Mouse (Mus musculus) limb, embryonic 14.5 days (tissue): ENCODE measurements around the gene Gabbr2. TPM values are rescaled to one million over a fixed set of nuclear protein-coding genes. Genes with fewer than 3 reads are reported as not detected.

Experiments
- ATAC-seq: fragments of 200-750 bp; cut with Nextera tagmentation; 2 replicates; pipeline ENCODE4 v1.8.0; 2017; ENCODE audit warnings: low read depth, moderate number of reproducible peaks, moderate TSS enrichment; ENCODE audit not compliant: low FRiP score
- DNase-seq: peaks from one replicate; pipeline ENCODE4 v3.0.0-alpha.2; 2015; ENCODE audit warnings: low spot score
- H3K27ac ChIP-seq: fragments of 300-500 bp; sonication (generic); replicated peaks from 2 replicates; pipeline ENCODE4 v1.5.1; 2014; ENCODE audit warnings: low read depth, mild to moderate bottlenecking, low read length, moderate library complexity, mixed read lengths
- H3K27me3 ChIP-seq: fragments of 300-500 bp; sonication (generic); 2 replicates; pipeline ENCODE4 v1.6.1; 2014; ENCODE audit warnings: low read length, mixed read lengths; ENCODE audit not compliant: control insufficient read depth, insufficient read depth
- H3K36me3 ChIP-seq: fragments of 300-500 bp; sonication (generic); 2 replicates; pipeline ENCODE4 v1.6.1; 2014; ENCODE audit warnings: mild to moderate bottlenecking, low read length, moderate library complexity, mixed read lengths; ENCODE audit not compliant: control insufficient read depth, insufficient read depth
- H3K4me1 ChIP-seq: fragments of 300-500 bp; sonication (generic); 2 replicates; pipeline ENCODE4 v1.6.1; 2014; ENCODE audit warnings: antibody characterized with exemption, low read length, mixed read lengths; ENCODE audit not compliant: control insufficient read depth, insufficient read depth
- H3K4me2 ChIP-seq: fragments of 300-500 bp; sonication (generic); replicated peaks from 2 replicates; pipeline ENCODE4 v1.6.1; 2014; ENCODE audit warnings: low read depth, mild to moderate bottlenecking, low read length, moderate library complexity; ENCODE audit not compliant: severe bottlenecking
- H3K4me3 ChIP-seq: fragments of 300-500 bp; sonication (generic); replicated peaks from 2 replicates; pipeline ENCODE4 v1.5.1; 2014; ENCODE audit warnings: low read length
- H3K9ac ChIP-seq: fragments of 300-500 bp; sonication (generic); 2 replicates; pipeline ENCODE4 v1.6.1; 2014; ENCODE audit warnings: mild to moderate bottlenecking, low read depth, low read length, moderate library complexity; ENCODE audit not compliant: severe bottlenecking
- H3K9me3 ChIP-seq: fragments of 300-500 bp; sonication (generic); 2 replicates; pipeline ENCODE4 v1.6.1; 2016; ENCODE audit warnings: low read length; ENCODE audit not compliant: control insufficient read depth
- POLR2A ChIP-seq: fragments of 200-500 bp; IDR thresholded peaks from 2 replicates; pipeline ENCODE4 v1.8.0; 2012; ENCODE audit warnings: inconsistent platforms, mild to moderate bottlenecking, moderate library complexity, borderline replicate concordance; ENCODE audit not compliant: insufficient read depth, insufficient read length; ENCODE audit errors: extremely low read depth
- WGBS: fragments of 180-500 bp; shearing (Covaris S2); extraction: QIAGEN DNeasy Blood & Tissue Kit; methylation state at CpG from one replicate; pipeline ENCODE4 v1.1.7; 2014; 5-methylcytosine and 5-hydroxymethylcytosine counted together
- polyA plus RNA-seq, 2 experiments: library from polyadenylated mRNA; depleted of rRNA in 1 of 2; stranded (reverse) in 1 of 2; unstranded in 1 of 2; fragments of >200 nt; fragmentation: Nextera tagmentation in 1 of 2; extraction: Ambion mirVana in 1 of 2; gene quantifications; 2 replicates each; pipeline versions ENCODE4 v1.2.1 to v1.2.3; 2012 to 2014

The Gabbr2 gene
- polyA plus RNA-seq, 2 experiments: 0.15 to 0.30 TPM

DNA sequence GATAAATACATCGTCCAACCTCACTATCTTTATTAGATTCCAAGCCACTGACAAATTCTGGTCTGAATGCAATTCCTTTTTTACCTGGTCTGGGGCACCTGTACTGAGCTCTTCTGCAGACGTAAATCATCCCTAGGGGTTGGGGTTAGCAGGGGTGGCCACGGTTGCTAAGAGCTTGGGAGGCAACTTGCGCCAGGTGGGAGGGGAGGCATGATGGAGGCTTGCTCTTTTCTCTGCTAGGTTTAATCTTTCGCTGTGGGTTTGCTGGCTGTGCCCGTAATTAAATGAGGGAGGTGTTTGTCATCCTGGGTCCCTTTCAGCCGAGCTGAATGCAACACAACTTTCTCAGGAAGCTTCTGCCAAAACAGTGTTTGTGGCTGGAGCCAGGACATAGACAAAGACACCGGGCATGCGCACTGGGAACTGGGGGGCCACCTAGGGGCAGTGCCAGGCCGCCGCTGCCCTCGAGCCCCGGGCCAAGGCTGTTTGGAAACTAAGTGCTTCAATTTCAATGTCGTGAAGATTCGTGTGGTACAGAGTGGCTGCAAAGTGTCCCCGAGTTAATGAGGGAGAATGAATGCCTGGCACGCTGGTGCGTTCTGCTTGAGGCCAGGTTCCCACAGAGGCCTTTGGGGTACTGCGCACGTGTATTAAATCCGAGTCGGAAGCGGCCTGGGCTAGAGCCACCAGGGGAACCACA is 136.8 kb downstream of the Gabbr2 start:
- DNase-seq: no peak
- WGBS: 52% methylated on average over 23 of the region's 23 CpGs
- Histone ChIP-seq H3K9ac (no peak overlapping the region), H3K27me3 (no peaks in the 10 kb centered on the region), H3K36me3 (no peaks in the 10 kb centered on the region), H3K27ac (no peak overlapping the region), H3K4me3 (no peak overlapping the region), H3K4me1 (peaks cover 11% of the 10 kb centered on the region; the same call in 1 of the 2 replicates), H3K9me3 (no peaks in the 10 kb centered on the region), H3K4me2 (no peak overlapping the region)
- no peak for ATAC-seq
- TF ChIP-seq POLR2A: no peak

DNA sequence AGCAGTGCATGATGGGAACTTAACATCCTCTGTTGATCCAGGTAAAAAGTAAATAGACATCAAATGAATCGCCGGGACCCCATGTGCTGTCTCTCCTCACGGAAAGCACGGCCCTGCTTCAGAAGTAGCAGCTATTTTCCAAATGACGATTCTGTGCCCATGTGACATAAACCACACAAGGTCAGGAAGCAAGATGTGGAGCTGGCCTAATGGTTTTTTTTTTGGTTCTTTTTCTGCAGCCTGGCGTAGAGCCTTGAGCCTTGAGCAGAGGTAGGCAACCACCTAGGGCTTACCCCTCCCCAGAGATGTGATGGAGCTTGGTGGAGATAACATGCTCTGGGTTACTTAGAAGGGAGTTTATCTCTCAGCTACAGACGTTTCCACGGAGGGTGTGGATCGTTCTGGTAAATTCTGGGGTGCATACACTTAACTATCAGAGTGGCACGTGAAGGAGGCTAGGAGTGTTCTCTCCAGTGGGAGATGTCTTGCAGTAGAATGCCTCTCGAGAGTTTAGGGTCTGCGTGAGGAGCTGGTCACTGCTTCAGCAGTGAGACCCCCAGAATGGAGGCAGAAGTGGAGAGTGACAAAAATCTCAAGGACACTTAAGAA is 137.7 kb downstream of the Gabbr2 start:
- no peak overlapping the region for H3K27ac ChIP-seq
- 81% methylated on average over 12 of the region's 12 CpGs for WGBS
- TF ChIP-seq POLR2A: no peak
- H3K9ac ChIP-seq: no peak overlapping the region
- DNase-seq (no peak), ATAC-seq (no peak)
- no peak overlapping the region for H3K4me2 ChIP-seq
- no peaks in the 10 kb centered on the region for H3K36me3 ChIP-seq
- no peaks in the 10 kb centered on the region for H3K9me3 ChIP-seq
- no peak overlapping the region for H3K4me3 ChIP-seq
- no peaks in the 10 kb centered on the region for H3K27me3 ChIP-seq
- peaks cover 8% of the 10 kb centered on the region; the same call in 1 of the 2 replicates for H3K4me1 ChIP-seq

DNA sequence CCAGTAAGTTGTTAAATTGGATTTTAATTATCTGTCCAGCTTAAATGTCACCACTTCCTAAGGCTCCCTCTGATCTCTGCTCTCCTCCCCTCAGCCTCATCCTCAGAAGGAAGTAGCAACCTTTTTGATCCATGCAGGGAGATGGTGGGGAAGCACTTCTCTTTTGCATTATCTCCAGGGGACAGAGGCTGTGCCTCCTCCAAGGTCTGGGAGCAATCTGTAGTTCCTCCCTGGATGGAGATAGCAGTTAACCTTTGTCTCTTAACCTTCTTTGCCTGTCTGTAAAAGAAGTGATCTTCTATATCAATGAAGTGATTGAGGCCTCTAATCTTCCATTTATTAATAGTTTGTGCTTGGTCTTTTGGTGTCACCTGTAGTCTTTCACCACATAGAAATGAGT is 143.9 kb downstream of the Gabbr2 start:
- no peaks in the 10 kb centered on the region for H3K4me1 ChIP-seq
- no peaks in the 10 kb centered on the region for H3K9me3 ChIP-seq
- no peaks in the 10 kb centered on the region for H3K27me3 ChIP-seq
- no peak overlapping the region for H3K27ac ChIP-seq
- no peak overlapping the region for H3K4me3 ChIP-seq
- H3K9ac ChIP-seq: no peak overlapping the region
- H3K4me2 ChIP-seq: no peak overlapping the region
- H3K36me3 ChIP-seq: no peaks in the 10 kb centered on the region
- no peak for TF ChIP-seq POLR2A
- DNase-seq: no peak
- ATAC-seq: no peak

DNA sequence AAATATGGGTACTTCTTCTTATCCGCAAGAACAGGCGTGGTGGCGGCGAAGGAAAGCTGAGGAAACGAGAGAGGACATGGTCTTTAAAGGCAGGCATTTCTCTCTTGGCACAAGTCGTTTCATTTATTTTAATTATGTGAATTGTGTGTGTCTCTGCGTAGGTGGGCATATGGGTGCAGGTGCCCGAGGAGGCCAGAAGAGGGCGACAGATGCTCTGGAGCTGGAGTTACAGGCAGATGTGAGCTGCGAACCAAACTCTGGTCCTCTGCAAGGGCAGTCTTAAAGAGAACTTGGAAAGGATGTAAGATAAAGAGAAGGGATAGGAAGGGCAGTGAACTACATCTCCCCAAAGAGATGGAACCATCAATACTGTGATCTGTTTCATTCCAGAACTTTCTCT is 145.3 kb downstream of the Gabbr2 start:
- TF ChIP-seq POLR2A: no peak
- WGBS: 94% methylated on average over 10 of the region's 10 CpGs
- Histone ChIP-seq H3K27ac (no peak overlapping the region), H3K4me2 (no peak overlapping the region), H3K4me3 (no peak overlapping the region), H3K4me1 (no peaks in the 10 kb centered on the region), H3K9ac (no peak overlapping the region), H3K27me3 (no peaks in the 10 kb centered on the region), H3K9me3 (no peaks in the 10 kb centered on the region), H3K36me3 (no peaks in the 10 kb centered on the region)
- ATAC-seq (no peak), DNase-seq (no peak)

DNA sequence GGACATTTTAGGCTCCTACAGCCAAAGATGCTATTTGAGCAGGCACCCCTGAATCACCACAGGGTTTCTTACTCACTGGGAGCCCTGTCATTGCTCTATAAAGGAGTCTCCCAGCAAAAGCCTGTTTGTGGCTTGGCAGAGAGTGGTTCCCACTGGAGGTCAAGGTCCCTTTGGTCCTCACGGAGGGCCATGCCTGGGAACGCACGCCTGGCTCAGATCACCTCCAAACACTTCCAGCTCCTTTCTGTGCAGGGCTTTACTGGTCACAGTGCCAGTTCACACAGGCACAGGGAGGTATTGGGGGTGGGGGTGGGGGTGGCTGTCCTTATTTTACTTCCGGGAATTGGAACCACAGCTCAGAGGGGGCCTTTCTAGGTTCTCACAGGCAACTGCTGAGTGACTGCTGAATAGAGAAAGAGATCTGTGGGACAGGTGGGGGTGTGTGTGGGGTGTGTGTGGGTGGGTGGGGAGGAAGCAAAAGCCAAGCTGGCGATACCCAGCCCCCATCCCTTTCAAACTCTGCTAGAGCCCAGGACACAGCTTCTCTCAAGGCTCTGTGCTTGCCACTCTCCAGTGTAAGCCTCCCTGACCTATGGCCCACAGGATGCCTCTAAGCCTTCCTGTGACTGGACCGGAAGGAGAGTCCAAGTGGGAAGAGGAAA is 146.6 kb downstream of the Gabbr2 start:
- 62% methylated on average over 6 of the region's 6 CpGs for WGBS
- Histone ChIP-seq H3K9me3 (no peaks in the 10 kb centered on the region), H3K4me3 (no peak overlapping the region), H3K36me3 (no peaks in the 10 kb centered on the region), H3K9ac (no peak overlapping the region), H3K27me3 (no peaks in the 10 kb centered on the region), H3K4me1 (no peaks in the 10 kb centered on the region), H3K27ac (no peak overlapping the region), H3K4me2 (no peak overlapping the region)
- TF ChIP-seq POLR2A: no peak
- DNase-seq (no peak), ATAC-seq (no peak)
